Mouse (Mus musculus): ENCODE data around the gene Crtac1. TPM values are rescaled to one million over a fixed set of nuclear protein-coding genes. Genes with fewer than 3 reads are reported as not detected.

Gene Crtac1
- polyA plus RNA-seq, 1 experiment from 2014 or later, result 0.53 TPM

GRCm38 (mm10) chr19:42429410-42429809, 2.2 kb downstream of the Crtac1 start:
- DNase-seq (ENCODE audit: low spot score), result peak; percentile 24

GRCm38 (mm10) chr19:42425208-42425607, 6.4 kb downstream of the Crtac1 start:
- peak; percentile 21 for DNase-seq (ENCODE audit: low spot score)

GRCm38 (mm10) chr19:42415042-42415441, 16.5 kb downstream of the Crtac1 start:
- DNase-seq (ENCODE audit: low spot score), result no peak

GRCm38 (mm10) chr19:42409856-42410255, 21.7 kb downstream of the Crtac1 start:
- no peak for DNase-seq (ENCODE audit: low spot score)

GRCm38 (mm10) chr19:42409226-42409625, 22.4 kb downstream of the Crtac1 start:
- no peak for DNase-seq (ENCODE audit: low spot score)

- no peak for DNase-seq (ENCODE audit: low spot score)
Measured at GRCm38 (mm10) chr19:42404364-42404763, 27.2 kb downstream of the Crtac1 start.

- no peak for DNase-seq (ENCODE audit: low spot score)
Measured at GRCm38 (mm10) chr19:42399974-42400373, 31.6 kb downstream of the Crtac1 start.

GRCm38 (mm10) chr19:42397281-42397680, 34.3 kb downstream of the Crtac1 start:
- DNase-seq (ENCODE audit: low spot score), result no peak

- DNase-seq (ENCODE audit: low spot score), result no peak
Measured at GRCm38 (mm10) chr19:42394848-42395534, 36.6 kb downstream of the Crtac1 start.

- DNase-seq (ENCODE audit: low spot score), result no peak
Measured at GRCm38 (mm10) chr19:42393920-42394319, 37.7 kb downstream of the Crtac1 start.

GRCm38 (mm10) chr19:42392094-42392493, 39.5 kb downstream of the Crtac1 start:
- DNase-seq (ENCODE audit: low spot score), result no peak

- DNase-seq (ENCODE audit: low spot score), result no peak
Measured at GRCm38 (mm10) chr19:42389574-42389973, 42.0 kb downstream of the Crtac1 start.

- no peak for DNase-seq (ENCODE audit: low spot score)
Measured at GRCm38 (mm10) chr19:42384981-42385598, 46.5 kb downstream of the Crtac1 start.

- DNase-seq (ENCODE audit: low spot score), result no peak
Measured at GRCm38 (mm10) chr19:42380981-42381373, 50.6 kb downstream of the Crtac1 start.

GRCm38 (mm10) chr19:42380321-42380980, 51.1 kb downstream of the Crtac1 start:
- no peak for DNase-seq (ENCODE audit: low spot score)

GRCm38 (mm10) chr19:42379798-42380197, 51.8 kb downstream of the Crtac1 start:
- DNase-seq (ENCODE audit: low spot score), result no peak

- no peak for DNase-seq (ENCODE audit: low spot score)
Measured at GRCm38 (mm10) chr19:42377206-42377605, 54.4 kb downstream of the Crtac1 start.

- no peak for DNase-seq (ENCODE audit: low spot score)
Measured at GRCm38 (mm10) chr19:42363551-42363950, 68.0 kb downstream of the Crtac1 start.

GRCm38 (mm10) chr19:42358406-42358805, 73.2 kb downstream of the Crtac1 start:
- DNase-seq (ENCODE audit: low spot score), result no peak

GRCm38 (mm10) chr19:42356854-42357253, 74.7 kb downstream of the Crtac1 start:
- DNase-seq (ENCODE audit: low spot score), result no peak

GRCm38 (mm10) chr19:42355476-42355875, 76.1 kb downstream of the Crtac1 start:
- no peak for DNase-seq (ENCODE audit: low spot score)

GRCm38 (mm10) chr19:42341183-42341582, 90.4 kb downstream of the Crtac1 start:
- peak; percentile 6 for DNase-seq (ENCODE audit: low spot score)

Measured in thymus, postnatal 0 days (tissue).